Mouse (Mus musculus): ENCODE data around the gene Tshz3. TPM values are rescaled to one million over a fixed set of nuclear protein-coding genes. Genes with fewer than 3 reads are reported as not detected.

The Tshz3 gene
- total and polyA plus RNA-seq, 3 experiments = not detected

GRCm38 (mm10) chr7:36663431-36663830, 34.5 kb upstream of the Tshz3 start:
- TF ChIP-seq CTCF (IDR thresholded peaks at IDR 0.05; ENCODE audit: low read depth, low read length) = no peak
- no peak for TF ChIP-seq GATA2 (IDR thresholded peaks at IDR 0.05; ENCODE audit: borderline replicate concordance, low read depth, low read length)
- no peak for TF ChIP-seq TAL1 (conservative IDR thresholded peaks at IDR 0.05; ENCODE audit: low read depth, low read length)
- TF ChIP-seq POLR2AphosphoS5 (IDR thresholded peaks at IDR 0.05; ENCODE audit: insufficient replicate concordance, low read depth, low read length) = no peak
- TF ChIP-seq GATA1 (IDR thresholded peaks at IDR 0.05; ENCODE audit: borderline replicate concordance, low read length) = no peak
- Histone ChIP-seq H3K27me3 (ENCODE audit: insufficient read depth, low read length) (no peaks in the 10 kb centered on the region), H3K4me3 (ENCODE audit: low read depth, low read length) (no peak overlapping the region), H3K4me1 (ENCODE audit: insufficient read depth, low read depth, low read length) (no peaks in the 10 kb centered on the region), H3K9me3 (replicated peaks) (peaks cover 52% of the 10 kb centered on the region), H3K36me3 (replicated peaks) (no peaks in the 10 kb centered on the region)
- ATAC-seq (ENCODE audit: extremely low read depth, insufficient number of reproducible peaks, low FRiP score, poor library complexity, severe bottlenecking) = no peak
- no peak for DNase-seq (ENCODE audit: low spot score)

DNA sequence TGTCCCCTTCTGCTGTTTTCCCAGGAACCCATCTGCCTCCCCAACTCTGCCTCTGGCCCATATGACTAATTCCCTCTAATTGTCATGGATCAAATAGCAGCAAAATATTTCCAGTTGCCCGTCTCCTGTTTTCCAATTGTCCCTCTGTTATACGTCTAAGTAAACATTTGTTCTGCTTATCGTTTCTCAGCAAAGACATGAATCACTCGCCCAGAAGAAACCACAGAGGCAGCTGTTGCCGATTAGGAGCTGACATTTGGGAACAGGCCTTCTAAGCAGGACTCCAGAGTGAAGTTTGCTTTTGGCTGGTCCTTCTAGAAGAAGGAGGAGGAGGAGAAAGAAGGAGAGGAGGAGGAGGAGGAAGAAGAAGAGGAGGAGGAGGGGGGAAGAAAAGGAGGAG, 30.2 kb upstream of the Tshz3 start:
- H3K27me3 ChIP-seq (ENCODE audit: insufficient read depth, low read length) = no peaks in the 10 kb centered on the region
- TF ChIP-seq GATA1 (IDR thresholded peaks at IDR 0.05; ENCODE audit: borderline replicate concordance, low read length) (no peak), TAL1 (conservative IDR thresholded peaks at IDR 0.05; ENCODE audit: low read depth, low read length) (no peak), POLR2AphosphoS5 (IDR thresholded peaks at IDR 0.05; ENCODE audit: insufficient replicate concordance, low read depth, low read length) (no peak), GATA2 (IDR thresholded peaks at IDR 0.05; ENCODE audit: borderline replicate concordance, low read depth, low read length) (no peak), CTCF (IDR thresholded peaks at IDR 0.05; ENCODE audit: low read depth, low read length) (no peak)
- H3K36me3 ChIP-seq (replicated peaks) = no peaks in the 10 kb centered on the region
- no peaks in the 10 kb centered on the region for H3K4me1 ChIP-seq (ENCODE audit: insufficient read depth, low read depth, low read length)
- DNase-seq (ENCODE audit: low spot score) (no peak), ATAC-seq (ENCODE audit: extremely low read depth, insufficient number of reproducible peaks, low FRiP score, poor library complexity, severe bottlenecking) (no peak)
- H3K9me3 ChIP-seq (replicated peaks) = peaks cover 34% of the 10 kb centered on the region
- H3K4me3 ChIP-seq (ENCODE audit: low read depth, low read length) = no peak overlapping the region

- no peak for ATAC-seq (ENCODE audit: extremely low read depth, insufficient number of reproducible peaks, low FRiP score, poor library complexity, severe bottlenecking)
- Histone ChIP-seq H3K9me3 (replicated peaks) (peaks cover 43% of the 10 kb centered on the region), H3K36me3 (replicated peaks) (no peaks in the 10 kb centered on the region), H3K27me3 (ENCODE audit: insufficient read depth, low read length) (no peaks in the 10 kb centered on the region), H3K4me1 (ENCODE audit: insufficient read depth, low read depth, low read length) (no peaks in the 10 kb centered on the region), H3K4me3 (ENCODE audit: low read depth, low read length) (no peak overlapping the region)
- no peak for DNase-seq (ENCODE audit: low spot score)
- no peak for TF ChIP-seq CTCF (IDR thresholded peaks at IDR 0.05; ENCODE audit: low read depth, low read length)
- no peak for TF ChIP-seq TAL1 (conservative IDR thresholded peaks at IDR 0.05; ENCODE audit: low read depth, low read length)
- TF ChIP-seq POLR2AphosphoS5 (IDR thresholded peaks at IDR 0.05; ENCODE audit: insufficient replicate concordance, low read depth, low read length) = no peak
- TF ChIP-seq GATA2 (IDR thresholded peaks at IDR 0.05; ENCODE audit: borderline replicate concordance, low read depth, low read length) = no peak
- no peak for TF ChIP-seq GATA1 (IDR thresholded peaks at IDR 0.05; ENCODE audit: borderline replicate concordance, low read length)
Observed at GRCm38 (mm10) chr7:36678031-36678430, 19.9 kb upstream of the Tshz3 start.

DNA sequence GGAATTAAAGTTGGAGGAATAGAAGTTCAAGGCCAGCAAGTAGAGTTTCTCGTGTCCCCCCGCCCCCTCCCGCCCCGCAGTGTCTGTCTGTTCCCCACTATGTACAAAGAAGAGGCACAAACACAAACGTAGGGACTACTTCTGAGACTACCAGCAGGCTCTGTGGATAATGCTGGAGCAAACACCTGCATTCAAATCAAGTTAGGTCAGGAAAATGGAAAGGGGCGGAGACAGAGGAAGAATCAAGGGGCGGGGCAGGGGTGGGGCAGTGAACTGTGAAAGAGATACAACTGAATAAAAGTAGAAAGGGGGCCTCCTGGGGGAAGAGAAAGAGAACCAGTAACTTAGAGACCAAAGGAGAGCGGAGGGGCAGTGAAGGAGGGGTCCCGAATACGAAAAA, 19.4 kb upstream of the Tshz3 start:
- H3K4me3 ChIP-seq (ENCODE audit: low read depth, low read length) = no peak overlapping the region
- DNase-seq (ENCODE audit: low spot score) = no peak
- no peaks in the 10 kb centered on the region for H3K36me3 ChIP-seq (replicated peaks)
- TF ChIP-seq GATA1 (IDR thresholded peaks at IDR 0.05; ENCODE audit: borderline replicate concordance, low read length) (no peak), POLR2AphosphoS5 (IDR thresholded peaks at IDR 0.05; ENCODE audit: insufficient replicate concordance, low read depth, low read length) (no peak), GATA2 (IDR thresholded peaks at IDR 0.05; ENCODE audit: borderline replicate concordance, low read depth, low read length) (no peak), TAL1 (conservative IDR thresholded peaks at IDR 0.05; ENCODE audit: low read depth, low read length) (no peak), CTCF (IDR thresholded peaks at IDR 0.05; ENCODE audit: low read depth, low read length) (no peak)
- H3K27me3 ChIP-seq (ENCODE audit: insufficient read depth, low read length) = no peaks in the 10 kb centered on the region
- H3K4me1 ChIP-seq (ENCODE audit: insufficient read depth, low read depth, low read length) = no peaks in the 10 kb centered on the region
- H3K9me3 ChIP-seq (replicated peaks) = peaks cover 40% of the 10 kb centered on the region
- ATAC-seq (ENCODE audit: extremely low read depth, insufficient number of reproducible peaks, low FRiP score, poor library complexity, severe bottlenecking) = no peak

GRCm38 (mm10) chr7:36679031-36679618, 18.8 kb upstream of the Tshz3 start:
- Histone ChIP-seq H3K4me3 (ENCODE audit: low read depth, low read length) (no peak overlapping the region), H3K36me3 (replicated peaks) (no peaks in the 10 kb centered on the region), H3K9me3 (replicated peaks) (peaks cover 40% of the 10 kb centered on the region), H3K27me3 (ENCODE audit: insufficient read depth, low read length) (no peaks in the 10 kb centered on the region), H3K4me1 (ENCODE audit: insufficient read depth, low read depth, low read length) (no peaks in the 10 kb centered on the region)
- ATAC-seq (ENCODE audit: extremely low read depth, insufficient number of reproducible peaks, low FRiP score, poor library complexity, severe bottlenecking) (no peak), DNase-seq (ENCODE audit: low spot score) (no peak)
- TF ChIP-seq TAL1 (conservative IDR thresholded peaks at IDR 0.05; ENCODE audit: low read depth, low read length) (no peak), CTCF (IDR thresholded peaks at IDR 0.05; ENCODE audit: low read depth, low read length) (no peak), GATA2 (IDR thresholded peaks at IDR 0.05; ENCODE audit: borderline replicate concordance, low read depth, low read length) (no peak), POLR2AphosphoS5 (IDR thresholded peaks at IDR 0.05; ENCODE audit: insufficient replicate concordance, low read depth, low read length) (no peak), GATA1 (IDR thresholded peaks at IDR 0.05; ENCODE audit: borderline replicate concordance, low read length) (no peak)

GRCm38 (mm10) chr7:36679866-36680458, 18.0 kb upstream of the Tshz3 start:
- ATAC-seq (ENCODE audit: extremely low read depth, insufficient number of reproducible peaks, low FRiP score, poor library complexity, severe bottlenecking) = no peak

More at GRCm38 (mm10) chr7:36679866-36680458, 18.0 kb upstream of the Tshz3 start:
- H3K9me3 ChIP-seq (replicated peaks) = peaks cover 43% of the 10 kb centered on the region
- H3K4me3 ChIP-seq (ENCODE audit: low read depth, low read length) = no peak overlapping the region
- H3K36me3 ChIP-seq (replicated peaks) = no peaks in the 10 kb centered on the region
- DNase-seq (ENCODE audit: low spot score) = no peak
- no peaks in the 10 kb centered on the region for H3K27me3 ChIP-seq (ENCODE audit: insufficient read depth, low read length)
- TF ChIP-seq GATA2 (IDR thresholded peaks at IDR 0.05; ENCODE audit: borderline replicate concordance, low read depth, low read length) (no peak), GATA1 (IDR thresholded peaks at IDR 0.05; ENCODE audit: borderline replicate concordance, low read length) (no peak), POLR2AphosphoS5 (IDR thresholded peaks at IDR 0.05; ENCODE audit: insufficient replicate concordance, low read depth, low read length) (no peak), CTCF (IDR thresholded peaks at IDR 0.05; ENCODE audit: low read depth, low read length) (no peak)
- H3K4me1 ChIP-seq (ENCODE audit: insufficient read depth, low read depth, low read length) = no peaks in the 10 kb centered on the region
